Mouse (Mus musculus) lung, adult 2 months (tissue): ENCODE measurements around the gene Tnk1.

Experiments used
- CTCF ChIP-seq: fragments of 200-500 bp; IDR thresholded peaks from 2 replicates; pipeline ENCODE4 v1.5.1; 2011; ENCODE audit warnings: mild to moderate bottlenecking, low read length, control low read depth; ENCODE audit not compliant: insufficient read depth
- POLR2A ChIP-seq: fragments of 200-500 bp; IDR thresholded peaks from 2 replicates; pipeline ENCODE4 v1.6.1; 2011; ENCODE audit warnings: low read depth, mild to moderate bottlenecking, control low read depth, low read length, borderline replicate concordance; ENCODE audit errors: extremely low read depth

- no peak for TF ChIP-seq CTCF
- TF ChIP-seq POLR2A: no peak
Observed at GRCm38 (mm10) chr11:69804652-69804940, 53.9 kb downstream of the Tnk1 start.
